Mouse (Mus musculus) small intestine, adult 2 months (tissue): ENCODE results near the gene Pfkfb3. TPM values are rescaled to one million over a fixed set of nuclear protein-coding genes. Genes with fewer than 3 reads are reported as not detected.

ENCODE experiments used
- H3K27ac ChIP-seq: fragments of 200-500 bp; 2 replicates; pipeline ENCODE4 v1.5.1; 2012; ENCODE audit warnings: low read depth, low read length, control low read depth, inconsistent platforms; ENCODE audit not compliant: insufficient read depth
- H3K27me3 ChIP-seq: fragments of 200-500 bp; 2 replicates; pipeline ENCODE4 v1.6.1; 2012; ENCODE audit warnings: mild to moderate bottlenecking, moderate library complexity, low read length, inconsistent platforms; ENCODE audit not compliant: control insufficient read depth, insufficient read depth
- H3K36me3 ChIP-seq: fragments of 200-500 bp; 2 replicates; pipeline ENCODE4 v1.6.1; 2012; ENCODE audit warnings: mild to moderate bottlenecking, low read length, control low read depth, inconsistent platforms; ENCODE audit not compliant: control insufficient read depth, insufficient read depth
- H3K4me1 ChIP-seq: fragments of 200-500 bp; 2 replicates; pipeline ENCODE4 v1.6.1; 2012; ENCODE audit warnings: low read length, inconsistent platforms, mixed read lengths; ENCODE audit not compliant: control insufficient read depth, insufficient read depth, insufficient read length
- H3K4me3 ChIP-seq: fragments of 200-500 bp; 2 replicates; pipeline ENCODE4 v1.5.1; 2012; ENCODE audit warnings: low read depth, mild to moderate bottlenecking, control low read depth, inconsistent platforms, low read length, moderate library complexity
- CTCF ChIP-seq: fragments of 200-500 bp; IDR thresholded peaks from 2 replicates; pipeline ENCODE4 v1.5.1; 2012; ENCODE audit warnings: low read depth, mild to moderate bottlenecking, control low read depth, inconsistent platforms, low read length, moderate library complexity, mixed read lengths; ENCODE audit not compliant: insufficient replicate concordance, insufficient read length; ENCODE audit errors: extremely low read depth
- POLR2A ChIP-seq: fragments of 200-500 bp; IDR thresholded peaks from 2 replicates; pipeline ENCODE4 v1.6.1; 2012; ENCODE audit warnings: low read depth, mild to moderate bottlenecking, control low read depth, inconsistent platforms, low read length, moderate library complexity
- WGBS: fragments of 180-500 bp; shearing (Covaris S2); methylation state at CpG from one replicate; pipeline ENCODE4 v1.1.7; 2018; 5-methylcytosine and 5-hydroxymethylcytosine counted together
- polyA plus RNA-seq: library from polyadenylated mRNA; depleted of rRNA; stranded (reverse); fragments of >200 nt; gene quantifications from 2 replicates; pipeline ENCODE4 v1.2.3, GENCODE M21; 2012

Pfkfb3 gene
- polyA plus RNA-seq, 1 experiment: 15.5 TPM

GRCm38 (mm10) chr2:11521758-11522157 lies 32.1 kb downstream of the Pfkfb3 start:
- 91% methylated on average over 7 of the region's 7 CpGs for WGBS
- no peak overlapping the region for H3K27ac ChIP-seq

GRCm38 (mm10) chr2:11520786-11521185 lies 33.1 kb downstream of the Pfkfb3 start:
- TF ChIP-seq CTCF: no peak
- TF ChIP-seq POLR2A: no peak
- Histone ChIP-seq H3K27me3 (no peaks in the 10 kb centered on the region), H3K4me1 (no peaks in the 10 kb centered on the region), H3K4me3 (no peak overlapping the region), H3K27ac (no peak overlapping the region), H3K36me3 (no peaks in the 10 kb centered on the region)
- WGBS: 42% methylated on average over 9 of the region's 9 CpGs

More at GRCm38 (mm10) chr2:11521758-11522157, 32.1 kb downstream of the Pfkfb3 start:
- Histone ChIP-seq H3K4me1 (no peaks in the 10 kb centered on the region), H3K36me3 (no peaks in the 10 kb centered on the region), H3K27me3 (no peaks in the 10 kb centered on the region), H3K4me3 (no peak overlapping the region)
- no peak for TF ChIP-seq CTCF
- TF ChIP-seq POLR2A: no peak

GRCm38 (mm10) chr2:11515828-11516227 lies 38.0 kb downstream of the Pfkfb3 start:
- H3K27me3 ChIP-seq: no peaks in the 10 kb centered on the region
- no peaks in the 10 kb centered on the region for H3K36me3 ChIP-seq
- H3K27ac ChIP-seq: 0 out of 2 replicates have a peak overlapping the region, but pooled peaks have one; percentile 4
- TF ChIP-seq POLR2A (no peak), CTCF (no peak)
- no peak overlapping the region for H3K4me3 ChIP-seq
- H3K4me1 ChIP-seq: 0 out of 2 replicates have a peak, but pooled peaks cover 2% of the 10 kb centered on the region
- WGBS: 37% methylated on average over 3 of the region's 3 CpGs

- TF ChIP-seq POLR2A (no peak), CTCF (no peak)
- no peaks in the 10 kb centered on the region for H3K27me3 ChIP-seq
- H3K4me1 ChIP-seq: 0 out of 2 replicates have a peak, but pooled peaks cover 2% of the 10 kb centered on the region
- WGBS: 66% methylated on average over 18 of the region's 18 CpGs
- no peak overlapping the region for H3K4me3 ChIP-seq
- H3K27ac ChIP-seq: peak overlapping the region; percentile 47
- no peaks in the 10 kb centered on the region for H3K36me3 ChIP-seq
These were observed 40.6 kb downstream of the Pfkfb3 start for GRCm38 (mm10) chr2:11513057-11513967.

GRCm38 (mm10) chr2:11512127-11512526 lies 41.8 kb downstream of the Pfkfb3 start:
- no peaks in the 10 kb centered on the region for H3K36me3 ChIP-seq
- H3K4me3 ChIP-seq: no peak overlapping the region
- TF ChIP-seq CTCF (no peak), POLR2A (no peak)
- WGBS: 89% methylated on average over 1 of the region's 1 CpGs
- 0 out of 2 replicates have a peak, but pooled peaks cover 2% of the 10 kb centered on the region for H3K4me1 ChIP-seq
- no peak overlapping the region for H3K27ac ChIP-seq
- no peaks in the 10 kb centered on the region for H3K27me3 ChIP-seq

- H3K27me3 ChIP-seq: no peaks in the 10 kb centered on the region
These were observed 50.1 kb downstream of the Pfkfb3 start for GRCm38 (mm10) chr2:11503736-11504135.

GRCm38 (mm10) chr2:11502901-11503431 lies 50.9 kb downstream of the Pfkfb3 start:
- Histone ChIP-seq H3K4me1 (peaks cover 12% of the 10 kb centered on the region), H3K27me3 (no peaks in the 10 kb centered on the region), H3K36me3 (no peaks in the 10 kb centered on the region; the same call in 1 of the 2 replicates), H3K4me3 (peak overlapping the region; percentile 77), H3K27ac (no peak overlapping the region; the same call in 1 of the 2 replicates)
- WGBS: under 1% methylated on average over 39 of the region's 39 CpGs
- TF ChIP-seq POLR2A (no peak; the same call in 1 of the 2 replicates), CTCF (no peak)

More at GRCm38 (mm10) chr2:11503736-11504135, 50.1 kb downstream of the Pfkfb3 start:
- 26% methylated on average over 7 of the region's 7 CpGs for WGBS
- Histone ChIP-seq H3K27ac (no peak overlapping the region), H3K4me1 (peaks cover 12% of the 10 kb centered on the region), H3K4me3 (no peak overlapping the region), H3K36me3 (no peaks in the 10 kb centered on the region; the same call in 1 of the 2 replicates)
- TF ChIP-seq POLR2A (no peak), CTCF (no peak)
